Mouse (Mus musculus) heart, embryonic 14.5 days (tissue): ENCODE data around the gene Capza2. TPM values are rescaled to one million over a fixed set of nuclear protein-coding genes. Genes with fewer than 3 reads are reported as not detected.
A peak's percentile ranks its signal among the peaks of the same experiment; 100 is the strongest.

Experiments
- ATAC-seq: fragments of 200-750 bp; cut with Nextera tagmentation; 2 replicates; pipeline ENCODE4 v1.8.0; 2017; ENCODE audit warnings: low read depth, moderate TSS enrichment; ENCODE audit not compliant: insufficient number of reproducible peaks, insufficient read depth, low FRiP score
- H3K27ac ChIP-seq, 2 experiments: fragments of 200-500 bp in 1 of 2; fragments of 300-500 bp in 1 of 2; sonication (generic) in 1 of 2; replicated peaks in 1 of 2; 2 replicates each; pipeline ENCODE4 v1.5.1; 2012 to 2014; ENCODE audit warnings: low read depth in 2 of 2, low read length in 2 of 2, control low read depth in 1 of 2, mild to moderate bottlenecking in 1 of 2, mixed read lengths in 1 of 2; ENCODE audit not compliant: control insufficient read depth in 1 of 2, insufficient read depth in 1 of 2
- H3K27me3 ChIP-seq: fragments of 300-500 bp; sonication (generic); 2 replicates; pipeline ENCODE4 v1.6.1; 2014; ENCODE audit warnings: mild to moderate bottlenecking, low read length, control low read depth; ENCODE audit not compliant: control insufficient read depth, insufficient read depth
- H3K36me3 ChIP-seq: fragments of 300-500 bp; sonication (generic); 2 replicates; pipeline ENCODE4 v1.6.1; 2014; ENCODE audit warnings: mild to moderate bottlenecking, control low read depth, low read length, mixed read lengths; ENCODE audit not compliant: control insufficient read depth, insufficient read depth
- H3K4me1 ChIP-seq, 2 experiments: fragments of 200-500 bp in 1 of 2; fragments of 300-500 bp in 1 of 2; sonication (generic) in 1 of 2; 2 replicates each; pipeline ENCODE4 v1.6.1; 2012 to 2014; ENCODE audit warnings: low read length in 2 of 2, control low read depth in 1 of 2, mixed read lengths in 1 of 2; ENCODE audit not compliant: control insufficient read depth in 2 of 2, insufficient read depth in 2 of 2
- H3K4me2 ChIP-seq: fragments of 300-500 bp; sonication (generic); 2 replicates; pipeline ENCODE4 v1.6.1; 2014; ENCODE audit warnings: mild to moderate bottlenecking, low read length
- H3K4me3 ChIP-seq, 2 experiments: fragments of 200-500 bp in 1 of 2; fragments of 300-500 bp in 1 of 2; sonication (generic) in 1 of 2; 2 replicates each; pipeline ENCODE4 v1.5.1; 2012 to 2014; ENCODE audit warnings: low read length in 2 of 2, mild to moderate bottlenecking in 2 of 2, control low read depth in 1 of 2, low read depth in 1 of 2, moderate library complexity in 1 of 2; ENCODE audit not compliant: control insufficient read depth in 1 of 2, insufficient read depth in 1 of 2
- H3K9ac ChIP-seq: fragments of 300-500 bp; sonication (generic); 2 replicates; pipeline ENCODE4 v1.6.1; 2014; ENCODE audit warnings: mild to moderate bottlenecking, low read length
- H3K9me3 ChIP-seq: fragments of 300-500 bp; sonication (generic); 2 replicates; pipeline ENCODE4 v1.6.1; 2016; ENCODE audit warnings: low read length, control low read depth; ENCODE audit not compliant: control insufficient read depth
- WGBS: fragments of 180-500 bp; shearing (Covaris S2); extraction: QIAGEN DNeasy Blood & Tissue Kit; methylation state at CpG from one replicate; pipeline ENCODE4 v1.1.7; 2014; 5-methylcytosine and 5-hydroxymethylcytosine counted together
- polyA plus RNA-seq: library from polyadenylated mRNA; unstranded; fragments of >200 nt; fragmentation: Nextera tagmentation; extraction: Ambion mirVana; gene quantifications from 2 replicates; pipeline ENCODE4 v1.2.1, GENCODE M21; 2014

Gene Capza2
- polyA plus RNA-seq, 1 experiment from 2014 or later = 238 TPM

DNA sequence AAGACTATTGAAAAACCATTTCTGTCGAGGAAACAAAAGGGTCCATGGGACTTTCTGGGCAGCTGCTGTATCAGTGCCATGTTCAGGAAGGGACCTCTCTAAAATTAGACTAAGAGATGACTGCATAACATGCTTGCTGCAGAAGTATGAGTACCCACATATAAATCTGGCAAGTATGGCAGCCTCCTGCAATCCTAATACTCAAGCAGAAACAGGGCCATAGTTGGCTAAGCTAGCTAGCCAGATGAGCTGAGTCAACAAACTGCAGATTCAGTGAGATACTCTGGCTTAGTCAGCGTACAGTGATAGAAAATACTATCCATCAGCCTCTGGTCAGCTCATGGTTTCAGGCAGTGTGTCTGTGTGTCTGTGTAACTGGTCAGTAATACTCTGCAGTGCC is 33.8 kb downstream of the Capza2 start:
- peaks cover 42% of the 10 kb centered on the region for H3K36me3 ChIP-seq
- H3K9me3 ChIP-seq = no peaks in the 10 kb centered on the region
- H3K27me3 ChIP-seq = no peaks in the 10 kb centered on the region
- WGBS = 67% methylated on average over 2 of the region's 2 CpGs
- no peak for ATAC-seq
- no peak overlapping the region for H3K9ac ChIP-seq
- H3K27ac ChIP-seq = no peak overlapping the region
- H3K4me2 ChIP-seq = no peak overlapping the region
- peaks cover 0 to 13% of the 10 kb centered on the region in 2 experiments; a peak in 1 of 4 replicates for H3K4me1 ChIP-seq
- no peak overlapping the region for H3K4me3 ChIP-seq

DNA sequence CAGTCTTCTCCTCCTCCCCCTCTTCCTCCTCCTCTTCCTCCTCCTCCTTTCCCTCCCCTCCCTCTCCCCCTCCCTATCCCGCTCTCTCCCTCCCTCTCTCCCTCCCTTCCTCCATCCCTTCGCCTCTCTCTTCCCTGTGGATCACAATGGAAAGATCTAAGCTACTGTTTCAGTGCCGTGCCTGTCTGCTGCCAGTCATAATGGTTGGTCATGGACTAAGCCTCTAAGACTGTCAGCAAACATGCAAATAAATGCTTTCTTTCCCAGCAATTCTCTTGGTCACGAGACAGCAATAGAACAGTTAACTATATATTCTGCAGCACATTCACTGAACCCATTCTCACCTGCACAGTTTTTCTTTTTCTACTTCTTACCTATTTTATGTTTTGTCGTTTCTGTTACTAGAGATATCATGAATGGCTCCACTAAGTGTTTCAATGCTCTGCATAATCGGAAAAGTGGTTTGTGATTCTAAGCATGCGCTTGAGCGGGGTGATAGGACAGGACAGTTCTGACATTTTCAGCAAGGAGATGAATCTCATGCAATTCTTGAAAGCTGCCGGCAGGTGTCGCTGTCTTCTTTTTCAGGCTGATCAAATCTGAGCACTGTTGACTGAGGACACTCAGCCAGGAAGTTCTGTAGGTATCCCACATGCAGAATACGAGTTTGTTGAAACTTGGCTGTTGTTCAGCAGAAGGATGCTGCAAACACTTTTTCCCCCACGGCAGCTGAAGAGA is 39.2 kb downstream of the Capza2 start:
- no peak overlapping the region for H3K4me2 ChIP-seq
- ATAC-seq = no peak
- no peaks in the 10 kb centered on the region for H3K27me3 ChIP-seq
- 25% methylated on average over 12 of the region's 12 CpGs for WGBS
- no peaks in the 10 kb centered on the region for H3K36me3 ChIP-seq
- peaks cover 0 to 3% of the 10 kb centered on the region in 2 experiments; a peak in 1 of 4 replicates for H3K4me1 ChIP-seq
- H3K4me3 ChIP-seq = no peak overlapping the region
- no peaks in the 10 kb centered on the region for H3K9me3 ChIP-seq
- H3K27ac ChIP-seq = no peak overlapping the region
- no peak overlapping the region for H3K9ac ChIP-seq

DNA sequence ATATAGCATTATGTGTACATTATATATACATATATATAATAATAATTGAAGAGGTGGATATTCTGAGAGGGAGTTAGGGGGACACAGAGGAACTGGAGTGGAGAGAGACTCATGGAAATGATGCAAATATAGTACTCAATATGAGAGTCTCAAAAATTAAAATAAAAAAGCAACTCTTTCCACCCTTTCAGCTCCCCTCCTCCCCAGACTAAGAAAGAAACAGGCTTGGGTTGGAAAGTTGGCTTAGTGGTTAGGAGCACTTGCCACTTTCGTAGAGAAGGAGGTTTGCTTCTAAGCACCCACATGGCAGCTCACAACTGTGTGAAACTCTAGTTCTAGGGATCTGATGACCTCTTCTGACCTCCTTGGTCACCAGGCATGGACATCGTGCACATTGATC is 41.0 kb downstream of the Capza2 start:
- WGBS = 68% methylated on average over 2 of the region's 2 CpGs
- Histone ChIP-seq H3K27ac (no peak overlapping the region), H3K4me2 (no peak overlapping the region), H3K9me3 (0 out of 2 replicates have a peak, but pooled peaks cover 3% of the 10 kb centered on the region), H3K4me3 (no peak overlapping the region), H3K36me3 (no peaks in the 10 kb centered on the region), H3K9ac (no peak overlapping the region), H3K4me1 (peaks cover 3 to 7% of the 10 kb centered on the region in 2 experiments; a peak in 2 of 4 replicates), H3K27me3 (no peaks in the 10 kb centered on the region)
- ATAC-seq = no peak

DNA sequence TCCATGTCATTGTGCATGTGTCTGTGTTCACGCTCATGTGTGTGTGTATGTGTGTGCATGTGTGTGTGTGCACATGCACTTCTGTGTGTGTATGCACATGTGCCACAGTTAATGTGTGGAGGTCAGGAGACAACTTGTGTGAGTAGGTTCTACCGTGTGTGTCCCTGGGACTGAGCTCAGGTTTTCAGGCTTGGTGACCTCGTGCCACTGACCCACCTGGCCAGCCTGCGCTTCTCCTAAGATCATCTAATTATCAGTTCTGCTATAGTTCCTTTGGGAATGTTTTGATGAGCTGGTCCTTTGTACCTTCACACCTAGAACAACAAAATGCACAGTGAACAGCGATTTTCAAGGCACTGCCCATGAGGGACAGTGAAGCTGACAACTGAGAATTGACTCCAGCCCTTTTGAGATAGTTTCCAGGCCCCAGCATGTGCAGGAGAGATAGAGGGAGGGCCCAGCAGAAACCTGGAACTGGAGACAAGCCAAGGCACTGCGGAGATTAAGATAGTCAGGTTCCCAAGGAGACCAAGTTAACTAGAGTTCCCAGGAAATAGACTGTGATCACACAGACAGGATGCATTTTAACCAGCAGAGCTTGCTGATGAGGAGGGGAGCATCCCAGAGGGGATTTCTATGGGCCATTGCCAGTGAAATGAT is 44.4 kb downstream of the Capza2 start:
- Histone ChIP-seq H3K4me3 (no peak overlapping the region), H3K27me3 (no peaks in the 10 kb centered on the region), H3K9ac (no peak overlapping the region), H3K4me1 (peaks cover 3 to 4% of the 10 kb centered on the region in 2 experiments; a peak in 2 of 4 replicates), H3K4me2 (no peak overlapping the region), H3K36me3 (no peaks in the 10 kb centered on the region), H3K27ac (no peak overlapping the region), H3K9me3 (0 out of 2 replicates have a peak, but pooled peaks cover 3% of the 10 kb centered on the region)
- WGBS = 60% methylated on average over 6 of the region's 6 CpGs
- no peak for ATAC-seq

DNA sequence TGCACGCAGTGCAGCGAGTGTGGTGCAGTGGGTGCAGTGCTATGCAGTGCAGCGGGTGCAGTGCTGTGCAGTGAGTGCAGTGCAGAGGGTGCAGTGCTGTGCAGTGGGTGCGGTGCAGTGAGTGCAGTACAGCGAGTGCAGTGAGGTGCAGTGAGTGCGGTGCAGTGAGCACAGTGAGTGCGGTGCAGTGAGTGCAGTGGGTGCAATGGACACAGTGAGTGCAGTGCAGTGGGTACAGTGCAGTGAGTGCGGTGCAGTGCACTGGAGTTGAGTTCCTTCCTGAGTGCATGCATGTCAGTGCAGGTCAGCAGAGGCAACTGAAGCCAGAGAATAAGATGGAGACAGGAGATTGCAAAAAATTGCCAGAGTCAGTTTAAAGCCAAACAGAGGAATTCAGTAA is 45.8 kb downstream of the Capza2 start:
- 93% methylated on average over 8 of the region's 8 CpGs for WGBS
- Histone ChIP-seq H3K27me3 (no peaks in the 10 kb centered on the region), H3K4me3 (no peak overlapping the region), H3K4me2 (no peak overlapping the region), H3K9me3 (peaks cover 4% of the 10 kb centered on the region; the same call in 1 of the 2 replicates), H3K9ac (no peak overlapping the region), H3K27ac (no peak overlapping the region), H3K4me1 (peaks cover 3 to 4% of the 10 kb centered on the region in 2 experiments; a peak in 2 of 4 replicates), H3K36me3 (no peaks in the 10 kb centered on the region)
- ATAC-seq = no peak

DNA sequence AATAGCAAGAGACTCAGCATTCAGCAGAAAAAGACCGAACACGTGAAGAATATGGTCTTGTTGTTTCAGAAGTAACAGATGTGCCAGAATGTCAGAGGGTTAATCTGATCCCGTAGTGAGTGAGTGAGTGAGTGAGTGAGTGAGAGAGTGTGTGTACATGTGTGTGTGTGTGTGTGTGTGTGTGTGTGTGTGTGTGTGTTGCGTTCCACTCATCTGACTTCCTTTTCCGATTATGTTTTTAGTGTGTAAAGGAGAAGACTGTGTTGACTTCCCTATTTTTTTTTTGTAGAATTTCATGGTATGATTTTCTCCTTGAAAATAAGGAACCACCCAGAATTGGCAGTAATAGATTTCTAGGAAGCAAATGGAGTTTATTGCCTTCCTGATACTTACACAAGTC is 52.6 kb downstream of the Capza2 start:
- Histone ChIP-seq H3K4me1 (peaks cover 2 to 8% of the 10 kb centered on the region in 2 experiments; a peak in 3 of 4 replicates), H3K9me3 (peaks cover 5% of the 10 kb centered on the region; the same call in 1 of the 2 replicates), H3K27ac (no peak overlapping the region), H3K27me3 (no peaks in the 10 kb centered on the region), H3K9ac (no peak overlapping the region), H3K4me2 (no peak overlapping the region), H3K36me3 (no peaks in the 10 kb centered on the region), H3K4me3 (no peak overlapping the region)
- no peak for ATAC-seq
- WGBS = 81% methylated on average over 5 of the region's 5 CpGs

DNA sequence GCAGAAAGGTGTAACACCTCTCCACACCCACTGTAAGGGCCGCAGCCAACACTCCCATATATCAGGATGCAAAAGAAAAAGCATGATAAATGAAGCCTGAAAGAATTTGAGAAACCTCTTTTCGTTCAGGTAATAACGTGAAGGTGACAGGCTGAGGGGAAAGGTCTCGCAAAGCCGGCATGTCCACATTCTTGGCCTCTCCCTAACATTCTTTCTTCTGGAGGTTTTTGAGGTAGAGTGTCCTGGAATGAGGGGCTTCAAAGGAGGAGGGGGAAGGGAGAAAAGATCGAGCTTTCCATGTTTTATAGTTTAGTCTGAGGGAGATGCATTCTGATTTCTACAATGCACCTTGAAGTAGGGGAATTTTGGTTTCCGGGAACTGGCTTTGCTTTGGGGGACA is 56.6 kb downstream of the Capza2 start, which contains the start of gene St7:
Gene St7, plus strand, starts transcription at position 287 of the 400 bp plus-strand sequence.
- peak within 1 kb of the TSS; percentile 84 to 95 for H3K27ac ChIP-seq
- no peak for ATAC-seq

More for the DNA sequence above, 56.6 kb downstream of the Capza2 start, which contains the start of gene St7:
- WGBS = 75% methylated on average over 7 of the region's 7 CpGs
- Histone ChIP-seq H3K27me3 (no peaks in the 10 kb centered on the region), H3K4me3 (peak within 1 kb of the TSS; percentile 64 to 82), H3K4me1 (peaks cover 2 to 20% of the 10 kb centered on the region in 2 experiments; a peak in 3 of 4 replicates), H3K9me3 (no peaks in the 10 kb centered on the region), H3K4me2 (peak within 1 kb of the TSS; percentile 66), H3K36me3 (peaks cover 4% of the 10 kb centered on the region; the same call in 1 of the 2 replicates), H3K9ac (peak within 1 kb of the TSS; percentile 94)
